Mouse (Mus musculus): ENCODE data around the gene Inf2. TPM values are rescaled to one million over a fixed set of nuclear protein-coding genes. Genes with fewer than 3 reads are reported as not detected.

Inf2 gene
- polyA plus RNA-seq, 1 experiment from 2014 or later = 2.6 TPM

DNA sequence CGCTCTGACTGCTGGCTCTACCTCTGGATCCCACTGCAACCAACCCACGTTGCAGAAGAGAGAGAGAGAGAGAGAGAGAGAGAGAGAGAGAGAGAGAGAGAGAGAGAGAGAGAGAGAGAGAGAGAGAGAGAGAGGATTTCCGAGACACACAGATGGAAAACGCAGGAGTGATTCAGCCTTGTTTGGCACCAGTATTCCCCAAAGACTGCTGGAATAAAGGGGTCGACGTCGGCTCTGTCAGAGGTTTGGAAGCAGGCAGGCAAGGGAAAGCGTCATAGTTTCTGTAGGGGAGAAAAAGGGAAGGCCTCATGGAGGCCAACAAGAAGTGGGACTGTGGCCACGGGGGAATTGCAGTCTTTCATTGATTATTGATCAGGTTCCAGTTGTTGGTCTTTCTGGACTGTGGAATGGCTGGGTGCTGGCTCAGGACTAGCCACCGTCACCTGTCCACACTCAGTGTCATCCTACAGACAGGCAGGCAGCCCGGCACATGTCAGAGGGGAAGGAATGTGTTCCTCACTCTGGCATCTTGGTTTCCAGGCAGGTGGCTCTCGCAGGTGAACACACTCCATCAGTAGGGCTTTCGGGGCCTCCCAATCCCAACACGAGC lies 8.4 kb downstream of the Inf2 start:
- no peak overlapping the region for H3K4me3 ChIP-seq (replicated peaks; ENCODE audit: low read length)
- no peak for ATAC-seq
- H3K9ac ChIP-seq (replicated peaks; ENCODE audit: low read depth, low read length) = no peak overlapping the region
- H3K9me3 ChIP-seq (ENCODE audit: control insufficient read depth, low read length) = no peaks in the 10 kb centered on the region
- H3K27me3 ChIP-seq (replicated peaks; ENCODE audit: control insufficient read depth, insufficient read depth, low read length) = no peaks in the 10 kb centered on the region
- H3K36me3 ChIP-seq (ENCODE audit: control insufficient read depth, insufficient read depth) = no peaks in the 10 kb centered on the region
- no peak overlapping the region for H3K4me2 ChIP-seq (ENCODE audit: low read length)
- H3K27ac ChIP-seq (ENCODE audit: low read length) = no peak overlapping the region
- WGBS = 59% methylated on average over 14 of the region's 14 CpGs
- H3K4me1 ChIP-seq (replicated peaks; ENCODE audit: control insufficient read depth, insufficient read depth, low read length) = peaks cover 20% of the 10 kb centered on the region

DNA sequence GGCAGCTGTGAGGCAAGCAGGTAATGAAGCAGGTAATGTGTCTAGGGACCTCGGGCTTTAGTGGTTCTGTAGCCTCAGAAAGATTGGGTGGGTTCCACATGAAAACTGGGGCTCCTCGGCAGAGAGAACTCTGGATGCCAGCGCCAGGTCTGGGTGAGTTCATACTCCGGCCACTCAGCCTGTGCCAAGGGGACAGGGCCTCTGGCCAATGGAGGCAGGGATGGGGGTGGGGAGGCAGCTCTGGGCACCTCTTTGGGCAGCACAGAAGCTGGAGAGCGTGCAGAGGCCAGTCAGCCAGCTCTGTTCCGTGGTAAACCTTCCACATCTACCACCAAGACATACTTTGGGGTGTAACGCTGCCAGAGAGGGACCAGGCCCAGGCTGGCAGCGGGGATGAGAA lies 9.0 kb downstream of the Inf2 start:
- 82% methylated on average over 8 of the region's 8 CpGs for WGBS
- Histone ChIP-seq H3K27ac (ENCODE audit: low read length) (no peak overlapping the region), H3K4me2 (ENCODE audit: low read length) (no peak overlapping the region), H3K4me3 (replicated peaks; ENCODE audit: low read length) (no peak overlapping the region), H3K27me3 (replicated peaks; ENCODE audit: control insufficient read depth, insufficient read depth, low read length) (no peaks in the 10 kb centered on the region), H3K9me3 (ENCODE audit: control insufficient read depth, low read length) (no peaks in the 10 kb centered on the region), H3K36me3 (ENCODE audit: control insufficient read depth, insufficient read depth) (no peaks in the 10 kb centered on the region), H3K9ac (replicated peaks; ENCODE audit: low read depth, low read length) (no peak overlapping the region), H3K4me1 (replicated peaks; ENCODE audit: control insufficient read depth, insufficient read depth, low read length) (peaks cover 20% of the 10 kb centered on the region)
- no peak for ATAC-seq

DNA sequence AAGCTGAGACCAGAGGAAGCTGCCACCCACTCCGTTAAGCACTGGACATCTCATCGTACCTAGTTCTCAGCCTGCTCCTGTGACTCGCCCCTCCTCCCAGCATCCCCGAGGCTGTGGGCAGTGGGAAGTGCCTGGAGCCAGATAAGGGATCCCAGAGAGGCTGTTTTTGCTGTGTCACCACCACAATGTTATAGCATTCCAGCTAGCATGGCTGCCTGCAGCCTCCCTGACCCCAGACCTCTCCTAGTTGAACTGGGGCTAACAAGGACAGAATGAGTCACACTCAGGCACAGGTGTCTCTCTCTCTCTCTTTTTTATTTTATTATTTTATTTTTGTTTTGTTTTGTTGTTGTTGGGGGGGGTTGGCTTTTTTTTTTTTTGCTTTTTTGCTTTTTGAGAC lies 10.6 kb downstream of the Inf2 start:
- H3K27ac ChIP-seq (ENCODE audit: low read length) = no peak overlapping the region
- 44% methylated on average over 4 of the region's 4 CpGs for WGBS
- ATAC-seq = no peak

DNA sequence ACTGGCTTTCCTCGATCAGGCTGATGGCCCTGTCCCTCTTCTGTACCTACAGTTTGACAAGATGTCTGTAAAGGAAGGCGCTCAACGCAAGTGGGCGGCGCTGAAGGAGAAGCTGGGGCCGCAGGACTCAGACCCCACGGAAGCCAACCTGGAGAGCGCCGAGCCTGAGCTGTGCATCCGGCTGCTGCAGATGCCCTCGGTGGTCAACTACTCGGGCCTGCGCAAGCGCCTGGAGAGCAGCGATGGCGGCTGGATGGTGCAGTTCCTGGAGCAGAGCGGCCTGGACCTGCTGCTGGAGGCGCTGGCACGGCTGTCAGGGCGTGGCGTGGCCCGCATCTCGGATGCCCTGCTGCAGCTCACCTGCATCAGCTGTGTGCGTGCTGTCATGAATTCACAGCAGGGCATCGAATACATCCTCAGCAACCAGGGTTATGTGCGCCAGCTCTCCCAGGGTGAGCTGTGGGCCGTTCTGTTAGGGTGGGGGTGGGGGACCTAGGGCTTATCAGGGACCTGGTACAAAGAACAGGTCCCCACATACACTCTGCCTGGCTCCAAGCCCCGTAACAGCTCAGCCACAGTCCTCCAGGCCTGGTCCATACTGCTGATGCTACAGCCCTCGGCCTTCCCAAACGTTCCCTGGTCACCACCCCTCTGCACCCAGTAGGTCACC lies 11.5 kb downstream of the Inf2 start:
- Histone ChIP-seq H3K9ac (replicated peaks; ENCODE audit: low read depth, low read length) (no peak overlapping the region), H3K4me3 (replicated peaks; ENCODE audit: low read length) (no peak overlapping the region), H3K36me3 (ENCODE audit: control insufficient read depth, insufficient read depth) (no peaks in the 10 kb centered on the region), H3K27ac (ENCODE audit: low read length) (no peak overlapping the region), H3K4me2 (ENCODE audit: low read length) (no peak overlapping the region), H3K27me3 (replicated peaks; ENCODE audit: control insufficient read depth, insufficient read depth, low read length) (no peaks in the 10 kb centered on the region), H3K4me1 (replicated peaks; ENCODE audit: control insufficient read depth, insufficient read depth, low read length) (peaks cover 4% of the 10 kb centered on the region), H3K9me3 (ENCODE audit: control insufficient read depth, low read length) (no peaks in the 10 kb centered on the region)
- no peak for ATAC-seq
- WGBS = 77% methylated on average over 30 of the region's 30 CpGs

More for the DNA sequence above, 10.6 kb downstream of the Inf2 start:
- no peak overlapping the region for H3K4me3 ChIP-seq (replicated peaks; ENCODE audit: low read length)
- no peaks in the 10 kb centered on the region for H3K9me3 ChIP-seq (ENCODE audit: control insufficient read depth, low read length)
- peaks cover 12% of the 10 kb centered on the region for H3K4me1 ChIP-seq (replicated peaks; ENCODE audit: control insufficient read depth, insufficient read depth, low read length)
- no peaks in the 10 kb centered on the region for H3K36me3 ChIP-seq (ENCODE audit: control insufficient read depth, insufficient read depth)
- no peak overlapping the region for H3K4me2 ChIP-seq (ENCODE audit: low read length)
- no peak overlapping the region for H3K9ac ChIP-seq (replicated peaks; ENCODE audit: low read depth, low read length)
- H3K27me3 ChIP-seq (replicated peaks; ENCODE audit: control insufficient read depth, insufficient read depth, low read length) = no peaks in the 10 kb centered on the region

DNA sequence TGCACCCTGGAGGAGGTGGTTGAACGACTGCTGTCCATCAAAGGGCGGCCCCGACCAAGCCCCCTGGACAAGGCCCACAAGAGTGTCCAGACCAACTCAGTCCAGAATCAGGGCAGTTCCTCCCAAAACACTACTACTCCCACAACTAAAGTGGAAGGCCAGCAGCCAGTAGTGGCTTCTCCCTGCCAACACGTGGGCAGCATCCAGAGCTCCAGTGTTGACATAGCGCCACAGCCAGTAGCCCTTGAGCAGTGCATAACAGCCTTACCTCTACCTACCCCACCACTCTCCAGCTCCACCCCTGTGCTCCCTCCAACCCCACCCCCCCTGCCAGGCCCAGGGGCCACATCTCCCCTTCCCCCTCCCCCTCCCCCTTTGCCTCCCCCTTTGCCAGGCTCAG lies 15.4 kb downstream of the Inf2 start:
- no peak for ATAC-seq
- Histone ChIP-seq H3K9me3 (ENCODE audit: control insufficient read depth, low read length) (no peaks in the 10 kb centered on the region), H3K9ac (replicated peaks; ENCODE audit: low read depth, low read length) (no peak overlapping the region), H3K36me3 (ENCODE audit: control insufficient read depth, insufficient read depth) (no peaks in the 10 kb centered on the region), H3K4me2 (ENCODE audit: low read length) (no peak overlapping the region), H3K27ac (ENCODE audit: low read length) (no peak overlapping the region), H3K4me1 (replicated peaks; ENCODE audit: control insufficient read depth, insufficient read depth, low read length) (no peaks in the 10 kb centered on the region), H3K27me3 (replicated peaks; ENCODE audit: control insufficient read depth, insufficient read depth, low read length) (no peaks in the 10 kb centered on the region), H3K4me3 (replicated peaks; ENCODE audit: low read length) (no peak overlapping the region)
- WGBS = 84% methylated on average over 5 of the region's 5 CpGs

DNA sequence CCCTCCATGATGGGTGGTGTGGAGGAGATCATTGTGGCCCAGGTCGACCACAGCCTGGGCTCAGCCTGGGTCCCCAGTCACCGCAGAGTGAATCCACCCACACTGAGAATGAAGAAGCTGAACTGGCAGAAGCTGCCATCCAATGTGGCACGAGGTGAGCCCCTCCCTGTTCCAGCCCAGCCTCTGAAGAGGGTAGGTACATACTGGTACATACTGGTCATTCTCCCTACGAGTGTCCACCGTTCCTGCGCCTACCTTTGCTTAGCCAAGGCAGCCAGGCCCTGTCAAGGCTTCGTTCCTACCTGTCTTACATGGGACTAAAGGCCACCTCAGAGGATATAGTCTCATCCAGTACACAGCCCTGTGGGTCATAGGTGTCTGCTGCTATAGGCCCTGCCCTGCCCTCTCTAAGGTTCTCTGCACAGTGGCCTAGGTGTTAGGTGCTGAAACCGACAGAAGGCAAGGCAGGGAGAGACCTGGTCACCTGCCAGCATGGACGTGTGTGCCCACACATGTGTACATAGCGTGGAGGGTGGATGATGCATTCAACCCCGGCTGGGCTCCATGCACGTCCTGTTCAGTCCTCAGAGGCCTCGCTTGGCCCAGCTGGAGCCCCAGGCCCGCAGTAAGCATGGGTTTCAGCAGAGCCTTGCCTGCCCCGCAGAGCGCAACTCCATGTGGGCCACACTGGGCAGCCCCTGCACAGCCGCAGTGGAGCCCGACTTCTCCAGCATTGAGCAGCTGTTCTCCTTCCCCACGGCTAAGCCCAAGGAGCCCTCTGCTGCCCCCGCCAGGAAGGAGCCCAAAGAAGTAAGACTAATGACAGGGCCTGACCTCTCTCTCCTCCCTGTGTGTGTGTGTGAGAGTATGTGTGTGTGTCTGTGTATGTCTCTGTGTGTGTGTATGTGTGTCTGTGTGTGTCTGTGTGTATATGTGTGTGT lies 16.4 kb downstream of the Inf2 start:
- H3K36me3 ChIP-seq (ENCODE audit: control insufficient read depth, insufficient read depth) = no peaks in the 10 kb centered on the region
- no peak overlapping the region for H3K4me3 ChIP-seq (replicated peaks; ENCODE audit: low read length)
- WGBS = 62% methylated on average over 20 of the region's 20 CpGs
- no peaks in the 10 kb centered on the region for H3K4me1 ChIP-seq (replicated peaks; ENCODE audit: control insufficient read depth, insufficient read depth, low read length)
- H3K27me3 ChIP-seq (replicated peaks; ENCODE audit: control insufficient read depth, insufficient read depth, low read length) = no peaks in the 10 kb centered on the region
- no peak overlapping the region for H3K27ac ChIP-seq (ENCODE audit: low read length)
- no peak overlapping the region; the same call in 1 of the 2 replicates for H3K9ac ChIP-seq (replicated peaks; ENCODE audit: low read depth, low read length)
- H3K4me2 ChIP-seq (ENCODE audit: low read length) = no peak overlapping the region
- H3K9me3 ChIP-seq (ENCODE audit: control insufficient read depth, low read length) = no peaks in the 10 kb centered on the region
- ATAC-seq = peak; percentile 61

DNA sequence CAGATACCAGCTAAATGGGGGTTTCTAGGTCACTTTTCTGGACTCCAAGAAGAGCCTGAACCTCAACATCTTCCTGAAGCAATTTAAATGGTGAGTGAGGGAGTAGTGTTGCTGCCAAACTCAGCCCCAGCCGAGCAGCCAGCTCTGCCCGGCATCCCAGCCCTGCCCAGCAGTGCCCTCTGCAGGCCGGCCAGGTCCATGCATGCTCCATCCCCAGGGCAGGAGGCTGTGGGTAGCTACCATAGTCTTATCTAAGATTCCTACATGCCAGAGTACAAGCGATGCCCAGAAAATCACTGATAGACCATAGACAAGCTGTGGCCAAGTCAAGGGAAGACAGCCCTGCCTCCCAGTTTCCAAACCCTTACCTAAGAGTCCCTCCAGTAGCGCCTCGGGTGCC lies 17.2 kb downstream of the Inf2 start:
- Histone ChIP-seq H3K4me1 (replicated peaks; ENCODE audit: control insufficient read depth, insufficient read depth, low read length) (no peaks in the 10 kb centered on the region), H3K9ac (replicated peaks; ENCODE audit: low read depth, low read length) (no peak overlapping the region), H3K27ac (ENCODE audit: low read length) (no peak overlapping the region), H3K9me3 (ENCODE audit: control insufficient read depth, low read length) (no peaks in the 10 kb centered on the region), H3K4me3 (replicated peaks; ENCODE audit: low read length) (no peak overlapping the region), H3K36me3 (ENCODE audit: control insufficient read depth, insufficient read depth) (no peaks in the 10 kb centered on the region), H3K4me2 (ENCODE audit: low read length) (no peak overlapping the region), H3K27me3 (replicated peaks; ENCODE audit: control insufficient read depth, insufficient read depth, low read length) (no peaks in the 10 kb centered on the region)
- WGBS = 40% methylated on average over 6 of the region's 6 CpGs
- ATAC-seq = peak; percentile 83

DNA sequence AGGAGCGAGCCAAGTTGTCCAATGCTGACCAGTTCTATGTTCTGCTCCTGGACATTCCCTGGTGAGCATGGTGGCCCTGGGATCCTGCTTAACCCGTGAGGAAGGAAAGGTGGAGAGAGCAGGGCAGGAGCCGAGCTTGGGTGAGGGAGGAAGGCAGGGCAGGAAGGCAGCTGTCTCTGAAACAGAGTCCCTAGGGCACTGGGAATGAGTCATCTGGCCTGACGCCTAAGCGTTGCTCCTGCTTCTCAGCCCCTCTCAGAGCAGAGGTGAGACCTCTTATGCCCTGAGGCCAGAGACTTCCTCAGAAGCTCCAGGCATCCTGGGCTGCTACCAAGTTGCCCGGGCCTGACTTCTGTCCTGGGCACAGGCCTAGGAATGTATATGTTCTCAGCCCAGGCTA lies 18.4 kb downstream of the Inf2 start:
- H3K4me3 ChIP-seq (replicated peaks; ENCODE audit: low read length) = no peak overlapping the region
- ATAC-seq = no peak
- no peaks in the 10 kb centered on the region for H3K4me1 ChIP-seq (replicated peaks; ENCODE audit: control insufficient read depth, insufficient read depth, low read length)
- WGBS = 81% methylated on average over 6 of the region's 6 CpGs
- no peak overlapping the region for H3K4me2 ChIP-seq (ENCODE audit: low read length)
- H3K36me3 ChIP-seq (ENCODE audit: control insufficient read depth, insufficient read depth) = no peaks in the 10 kb centered on the region
- no peaks in the 10 kb centered on the region for H3K9me3 ChIP-seq (ENCODE audit: control insufficient read depth, low read length)
- H3K9ac ChIP-seq (replicated peaks; ENCODE audit: low read depth, low read length) = no peak overlapping the region
- H3K27ac ChIP-seq (ENCODE audit: low read length) = no peak overlapping the region
- H3K27me3 ChIP-seq (replicated peaks; ENCODE audit: control insufficient read depth, insufficient read depth, low read length) = no peaks in the 10 kb centered on the region

DNA sequence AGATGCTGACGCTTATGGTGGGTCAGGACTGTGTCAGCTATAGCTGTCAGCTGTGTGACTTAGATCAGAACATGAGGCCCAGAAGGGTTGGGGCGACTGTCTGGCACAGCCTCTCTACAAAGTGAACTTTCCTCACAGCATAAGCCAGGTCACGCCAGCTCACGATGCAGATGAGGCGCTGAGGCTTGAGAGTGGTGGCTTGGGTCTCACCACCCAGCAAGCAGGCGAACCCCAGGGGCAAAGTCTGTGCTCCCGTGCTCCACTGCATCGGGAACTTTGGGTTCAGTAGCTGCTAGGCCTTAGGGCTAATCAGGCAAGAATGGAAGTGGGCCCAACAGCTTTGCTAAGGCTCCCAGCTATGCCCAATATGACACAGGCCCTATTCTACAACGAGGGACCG lies 20.4 kb downstream of the Inf2 start:
- Histone ChIP-seq H3K9me3 (ENCODE audit: control insufficient read depth, low read length) (no peaks in the 10 kb centered on the region), H3K27ac (ENCODE audit: low read length) (no peak overlapping the region), H3K4me2 (ENCODE audit: low read length) (no peak overlapping the region), H3K4me1 (replicated peaks; ENCODE audit: control insufficient read depth, insufficient read depth, low read length) (no peaks in the 10 kb centered on the region), H3K9ac (replicated peaks; ENCODE audit: low read depth, low read length) (no peak overlapping the region), H3K27me3 (replicated peaks; ENCODE audit: control insufficient read depth, insufficient read depth, low read length) (no peaks in the 10 kb centered on the region), H3K36me3 (ENCODE audit: control insufficient read depth, insufficient read depth) (no peaks in the 10 kb centered on the region), H3K4me3 (replicated peaks; ENCODE audit: low read length) (no peak overlapping the region)
- no peak for ATAC-seq
- 91% methylated on average over 10 of the region's 10 CpGs for WGBS

Data from forebrain, embryonic 16.5 days (tissue).